In the genomic region with DNA sequence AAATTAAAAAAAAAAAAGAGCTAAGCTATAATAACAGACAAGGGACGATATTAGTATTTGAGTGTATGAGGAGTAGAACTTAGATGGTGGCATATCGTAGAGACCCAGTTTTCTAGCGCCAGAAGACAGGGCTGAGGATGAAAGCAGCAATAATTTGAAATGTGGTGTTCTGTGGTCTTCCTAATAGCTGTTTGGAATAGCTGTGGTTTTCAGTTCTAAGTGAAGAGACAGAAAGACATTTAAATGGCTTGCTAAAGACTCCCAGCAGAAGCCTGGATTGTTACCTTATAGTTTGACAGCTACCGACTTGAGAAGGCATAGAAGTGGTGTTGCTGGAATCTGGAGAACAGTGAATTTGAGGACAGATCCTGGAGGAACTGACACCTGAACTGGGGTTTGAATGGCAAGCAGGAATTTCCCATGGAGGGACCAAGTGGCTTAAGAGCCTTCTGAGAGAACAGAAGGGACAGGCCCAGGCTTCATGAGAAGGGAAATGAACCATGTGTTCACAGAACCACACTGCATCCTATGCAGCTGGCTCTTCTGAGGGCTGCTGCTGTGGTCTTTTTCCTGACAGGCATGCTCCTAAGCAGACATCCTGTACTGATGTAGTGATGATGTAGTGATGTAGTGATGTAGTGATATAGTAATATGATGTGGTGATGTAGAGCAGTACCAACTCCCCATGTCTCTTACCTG, we compare ENCODE assay signal across 1 mouse cellular context.
A peak's percentile ranks its signal among the peaks of the same experiment; 100 is the strongest.
TF ChIP-seq lines count a peak whose summit lies in the region.

No protein-coding gene starts in this region.

TF ChIP-seq in CH12.LX, 34 proteins besides CTCF, POLR2A, EP300 and RAD21:
- no peak for TF ChIP-seq SMC3 (IDR thresholded peaks at IDR 0.05; ENCODE audit: low read depth, low read length)
- TF ChIP-seq CHD1 (IDR thresholded peaks at IDR 0.05; ENCODE audit: low read depth, low read length), result no peak
- no peak for TF ChIP-seq TBP (conservative IDR thresholded peaks at IDR 0.05; ENCODE audit: low read depth, low read length)
- TF ChIP-seq UBTF (IDR thresholded peaks at IDR 0.05; ENCODE audit: low read depth, low read length), result no peak
- TF ChIP-seq GABPA (IDR thresholded peaks at IDR 0.05; ENCODE audit: insufficient replicate concordance, low read depth, low read length), result no peak
- TF ChIP-seq BHLHE40 (IDR thresholded peaks at IDR 0.05; ENCODE audit: low read depth, low read length), result peak; percentile 68
- no peak for TF ChIP-seq USF2 (conservative IDR thresholded peaks at IDR 0.05; ENCODE audit: low read depth, low read length)
- no peak for TF ChIP-seq ZC3H11A (IDR thresholded peaks at IDR 0.05; ENCODE audit: low read depth, low read length)
- TF ChIP-seq E2F4 (IDR thresholded peaks at IDR 0.05; ENCODE audit: insufficient replicate concordance, low read depth, low read length), result no peak
- TF ChIP-seq PAX5 (IDR thresholded peaks at IDR 0.05; ENCODE audit: low read length), result no peak
- 0 out of 2 replicates have a peak, but pooled peaks have one; percentile 44 for TF ChIP-seq IRF4 (IDR thresholded peaks at IDR 0.05; ENCODE audit: low read depth, low read length)
- TF ChIP-seq JUND (conservative IDR thresholded peaks at IDR 0.05; ENCODE audit: low read depth, low read length), result no peak
- peak; percentile 83 for TF ChIP-seq TCF12 (IDR thresholded peaks at IDR 0.05; ENCODE audit: low read depth, low read length)
- peak; percentile 89 for TF ChIP-seq MAX (IDR thresholded peaks at IDR 0.05; ENCODE audit: low read length)
- no peak for TF ChIP-seq ZKSCAN1 (IDR thresholded peaks at IDR 0.05; ENCODE audit: borderline replicate concordance, low read depth, low read length)
- no peak for TF ChIP-seq ZMIZ1 (IDR thresholded peaks at IDR 0.05; ENCODE audit: low read depth, low read length)
- no peak for TF ChIP-seq RCOR1 (conservative IDR thresholded peaks at IDR 0.05; ENCODE audit: low read depth, low read length)
- no peak for TF ChIP-seq JUN (IDR thresholded peaks at IDR 0.05; ENCODE audit: insufficient read depth, low read depth, low read length)
- no peak for TF ChIP-seq NELFE (IDR thresholded peaks at IDR 0.05; ENCODE audit: low read depth, low read length)
- TF ChIP-seq ZNF384 (IDR thresholded peaks at IDR 0.05; ENCODE audit: low read depth, low read length), result no peak; the same call in 1 of the 2 replicates
- 0 out of 2 replicates have a peak, but pooled peaks have one; percentile 45 for TF ChIP-seq SIN3A (IDR thresholded peaks at IDR 0.05; ENCODE audit: low read length)
- no peak; the same call in 1 of the 2 replicates for TF ChIP-seq CHD2 (IDR thresholded peaks at IDR 0.05; ENCODE audit: low read length)
- no peak for TF ChIP-seq ELF1 (IDR thresholded peaks at IDR 0.05; ENCODE audit: low read depth, low read length)
- peak; percentile 80 for TF ChIP-seq ETS1 (conservative IDR thresholded peaks at IDR 0.05; ENCODE audit: low read depth, low read length)
- no peak for TF ChIP-seq MAFK (IDR thresholded peaks at IDR 0.05; ENCODE audit: insufficient replicate concordance, low read length)
- no peak for TF ChIP-seq KAT2A (IDR thresholded peaks at IDR 0.05; ENCODE audit: insufficient replicate concordance, low read length)
- no peak for TF ChIP-seq NRF1 (IDR thresholded peaks at IDR 0.05; ENCODE audit: low read depth, low read length)
- TF ChIP-seq POLR2AphosphoS2 (IDR thresholded peaks at IDR 0.05; ENCODE audit: low read depth, low read length), result no peak
- no peak; the same call in 1 of the 2 replicates for TF ChIP-seq MEF2A (IDR thresholded peaks at IDR 0.05; ENCODE audit: borderline replicate concordance, low read depth, low read length)
- no peak for TF ChIP-seq HCFC1 (IDR thresholded peaks at IDR 0.05; ENCODE audit: low read depth, low read length)
- peak; percentile 61; the same call in 1 of the 2 replicates for TF ChIP-seq MYC (IDR thresholded peaks at IDR 0.05; ENCODE audit: low read depth, low read length)
- TF ChIP-seq USF1 (IDR thresholded peaks at IDR 0.05; ENCODE audit: low read depth, low read length), result no peak
- TF ChIP-seq MXI1 (IDR thresholded peaks at IDR 0.05; ENCODE audit: low read depth, low read length), result no peak
- TF ChIP-seq MAZ (IDR thresholded peaks at IDR 0.05; ENCODE audit: low read depth, low read length), result no peak
